Mouse (Mus musculus) heart, adult 10 weeks (tissue): Measurements from ENCODE around the gene Lrrc56. TPM values are rescaled to one million over a fixed set of nuclear protein-coding genes. Genes with fewer than 3 reads are reported as not detected.

ENCODE experiments used
- polyA plus RNA-seq: library from polyadenylated mRNA; stranded (reverse); fragments of 350-450 nt; fragmentation: Illumina TruSeq; extraction: RNeasy Lipid Tissue Mini Kit (QIAGEN cat#74804); gene quantifications from one replicate; pipeline ENCODE4 v1.2.3, GENCODE M21; 2014; ENCODE audit warnings: low read depth, low replicate concordance

Gene Lrrc56
- polyA plus RNA-seq, result 2.6 TPM

DNA sequence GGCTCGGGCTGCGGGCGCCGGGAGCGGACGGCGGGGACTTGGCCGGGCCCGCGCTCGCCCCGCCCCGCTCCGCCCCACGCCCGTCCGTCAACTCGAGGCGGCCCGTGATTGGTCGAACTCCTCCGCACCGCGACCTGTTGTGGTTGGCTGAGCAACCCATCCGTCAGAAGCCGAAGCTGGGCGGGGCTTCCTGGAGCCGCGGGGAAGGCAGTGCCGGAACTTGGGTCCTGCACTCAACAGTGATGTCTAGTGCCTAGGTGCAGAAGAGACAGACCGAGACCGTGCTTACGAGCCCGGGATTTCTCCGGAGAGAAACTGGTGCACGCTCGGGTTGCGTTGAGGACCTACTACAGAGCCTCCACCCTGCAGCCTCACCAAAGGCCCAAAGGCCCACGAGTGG is at the start of gene Lrrc56, which contains the start of gene Hras:
Gene Lrrc56 (plus strand): TSS at position 210 of the 400 bp plus-strand sequence.
Gene Hras (minus strand): TSS at position 58 of the 400 bp plus-strand sequence.

DNA sequence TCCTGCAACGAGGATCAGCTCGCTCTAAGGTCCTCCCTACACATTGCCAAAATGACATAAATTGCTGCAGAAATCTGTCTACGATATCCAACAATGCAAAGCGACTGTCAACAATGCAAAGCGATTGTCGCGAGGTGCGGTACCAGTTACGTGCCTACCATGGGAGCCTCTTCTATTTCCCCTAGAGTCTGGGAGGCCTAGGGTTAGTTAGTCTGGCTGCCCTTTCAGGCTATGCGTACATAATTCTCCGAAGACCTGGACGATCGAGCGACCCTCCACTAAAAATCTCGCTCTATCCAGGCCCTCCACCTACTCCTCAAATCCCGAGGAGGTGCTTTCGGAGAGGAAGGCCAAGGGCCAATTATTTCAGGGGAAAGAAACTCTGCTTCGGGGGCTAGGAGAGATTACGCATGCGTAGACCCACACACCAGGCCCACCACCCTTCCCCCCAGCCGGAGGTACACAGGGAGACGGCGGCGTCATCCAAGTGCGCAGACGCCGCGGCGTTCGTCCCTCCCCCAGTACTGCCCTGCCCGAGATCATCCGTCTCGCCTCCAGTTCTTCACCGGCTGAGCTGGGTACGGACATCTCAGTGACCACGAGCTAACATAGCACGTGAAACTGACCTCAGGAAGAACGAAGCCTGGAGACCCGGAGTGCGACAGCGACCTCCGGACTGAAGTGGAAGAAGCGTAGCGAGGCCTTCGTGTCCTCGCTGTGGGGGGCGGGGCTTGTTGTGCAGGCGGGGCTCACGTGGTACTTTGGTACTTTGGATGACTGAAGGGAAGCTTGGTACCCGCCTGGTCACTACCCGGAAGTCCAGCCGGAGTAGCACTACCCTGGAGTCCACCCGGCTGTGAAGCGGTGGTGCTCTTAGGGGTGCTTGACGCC is 21.6 kb upstream of the Lrrc56 start, which contains the start of gene Rnh1:
Gene Rnh1 (minus strand): TSS at position 742 of the 891 bp plus-strand sequence.

DNA sequence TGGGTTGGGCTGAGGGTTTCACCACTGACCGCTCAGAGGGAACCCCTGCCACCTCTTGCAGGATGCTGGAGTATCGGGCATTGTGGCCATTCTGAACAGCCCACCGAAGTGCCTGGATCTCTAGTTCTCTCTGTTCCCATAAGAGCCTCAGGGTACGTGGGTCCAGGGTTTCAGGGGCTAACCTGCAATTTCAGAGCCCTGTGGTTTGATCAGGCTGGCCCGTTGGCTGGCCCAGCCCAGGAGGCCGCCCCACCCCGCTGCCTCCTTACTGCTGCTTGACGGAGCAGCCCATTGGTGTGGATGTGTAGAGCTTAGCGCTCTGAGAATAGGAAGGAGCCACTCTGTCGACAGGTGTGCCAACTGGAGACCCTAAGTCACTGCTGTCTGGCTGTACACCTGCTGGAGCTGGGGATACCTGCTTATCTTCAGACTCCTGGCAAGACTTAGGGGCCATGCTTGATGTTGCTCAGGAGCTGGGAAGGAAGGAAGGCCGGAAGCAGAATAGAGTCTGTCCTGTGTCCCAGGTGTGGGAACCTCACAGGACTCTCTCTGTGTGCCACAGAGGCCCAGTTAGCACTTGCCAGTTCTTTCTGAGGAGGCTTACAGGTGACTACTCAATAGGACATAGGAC is 19.8 kb downstream of the Lrrc56 start, which contains the start of gene Lmntd2:
Gene Lmntd2 (minus strand): TSS at position 476 of the 631 bp plus-strand sequence.

DNA sequence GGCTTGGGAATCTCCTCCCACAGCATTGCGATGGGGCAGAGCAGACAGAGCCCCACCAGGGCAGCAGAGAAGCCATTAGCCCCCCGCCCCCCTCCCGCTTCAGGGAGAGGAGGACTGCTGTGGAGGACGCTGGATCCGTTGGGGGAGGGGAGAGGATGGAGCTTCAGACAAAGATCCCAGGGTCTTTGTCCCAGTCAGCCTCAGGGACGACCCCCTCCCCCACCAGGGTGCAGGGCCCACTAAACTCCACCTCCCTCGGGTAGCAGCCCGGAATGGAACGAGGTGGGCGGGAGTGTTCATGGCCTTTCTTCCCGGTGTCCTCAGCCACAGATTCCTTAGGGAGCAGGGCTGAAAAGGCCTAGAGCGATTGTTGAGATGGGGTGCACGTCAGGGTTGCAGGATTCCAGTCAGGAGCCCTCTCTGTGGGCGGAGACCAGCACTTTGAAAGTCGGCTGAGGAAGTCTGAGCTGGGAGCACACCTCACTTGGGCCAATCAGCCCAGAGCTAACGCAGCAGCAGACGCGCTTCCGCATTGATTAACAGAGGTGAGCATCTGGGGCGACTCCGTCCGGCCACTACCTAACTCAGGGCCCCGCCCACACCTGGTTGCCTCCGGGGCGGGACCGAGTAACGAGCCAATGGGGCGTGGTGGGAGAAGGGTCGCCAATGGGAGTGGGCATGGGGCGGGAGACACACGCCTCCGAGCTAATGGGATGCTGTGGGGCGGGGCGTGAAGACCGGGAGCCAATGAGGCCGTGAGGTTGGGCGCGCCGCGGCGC is 21.3 kb downstream of the Lrrc56 start, which contains the start of gene Rassf7:
Gene Rassf7 (plus strand): TSS at position 760 of the 779 bp plus-strand sequence.

DNA sequence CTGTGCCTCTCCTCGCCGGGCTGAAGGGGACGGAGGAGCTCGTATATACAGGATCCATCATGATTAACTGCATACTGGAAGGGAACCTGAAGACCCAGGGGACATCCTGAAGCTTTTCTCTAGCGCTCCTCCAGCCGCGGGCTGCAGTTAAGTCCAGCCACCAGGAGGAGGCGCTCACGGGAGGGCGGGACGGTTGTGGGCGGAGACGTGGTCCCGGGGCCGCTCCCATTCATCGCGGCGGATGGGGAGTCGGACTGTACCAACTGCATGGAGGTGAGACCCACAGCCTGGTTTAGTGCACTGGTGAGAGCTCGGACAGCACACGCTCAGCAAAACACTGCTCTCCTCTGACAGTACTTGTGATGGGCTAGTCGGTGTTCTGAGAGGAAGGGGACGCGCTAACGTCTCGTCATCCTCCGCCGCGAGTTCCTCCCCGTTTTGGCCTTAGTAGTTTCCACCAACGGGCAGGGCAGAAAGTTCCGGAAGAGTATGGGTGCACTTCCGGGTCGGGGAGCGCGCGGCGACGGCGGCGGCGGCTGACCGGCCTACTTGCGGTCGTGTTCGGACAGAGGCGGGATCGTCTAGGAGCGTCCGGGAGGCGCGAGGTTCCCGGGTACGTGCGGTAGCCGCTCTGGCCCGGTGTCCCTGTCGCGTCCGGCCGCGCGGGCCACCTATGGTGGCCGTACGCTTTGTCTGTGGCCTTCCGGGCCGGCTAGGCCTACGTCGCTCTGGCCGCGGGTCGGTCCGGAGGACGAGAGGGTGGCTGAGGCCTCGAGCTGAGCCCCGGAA is 34.5 kb downstream of the Lrrc56 start, which contains the start of gene Phrf1:
Gene Phrf1 (plus strand): TSS at position 506 of the 789 bp plus-strand sequence.

Other genes starting within 250 kb of the Lrrc56 start
- 0.92 TPM for gene Ifitm5, start 243.9 kb upstream of the Lrrc56 start, polyA plus RNA-seq
- not detected for gene Gm45717, start 238.2 kb upstream of the Lrrc56 start, polyA plus RNA-seq
- 168 TPM for gene Ifitm2, start 238.2 kb upstream of the Lrrc56 start, polyA plus RNA-seq
- gene Ifitm1, start 226.9 kb upstream of the Lrrc56 start, polyA plus RNA-seq, result 10.8 TPM
- gene Ifitm3, start 183.4 kb upstream of the Lrrc56 start, polyA plus RNA-seq, result 220 TPM
- 0.84 TPM for gene Ifitm6, start 176.2 kb upstream of the Lrrc56 start, polyA plus RNA-seq
- gene Gm17387, start 165.0 kb upstream of the Lrrc56 start, polyA plus RNA-seq, result not detected
- gene B4galnt4, start 133.1 kb upstream of the Lrrc56 start, polyA plus RNA-seq, result not detected
- gene Pkp3, start 115.9 kb upstream of the Lrrc56 start, polyA plus RNA-seq, result not detected
- gene Sigirr, start 93.6 kb upstream of the Lrrc56 start, polyA plus RNA-seq, result 8.4 TPM
- not detected for gene Ano9, start 76.4 kb upstream of the Lrrc56 start, polyA plus RNA-seq
- 29.2 TPM for gene Ptdss2, start 71.8 kb upstream of the Lrrc56 start, polyA plus RNA-seq
- gene Rnh1, start 21.3 kb upstream of the Lrrc56 start, polyA plus RNA-seq, result 69.3 TPM
- 59.1 TPM for gene Hras, start 152 bp upstream of the Lrrc56 start, polyA plus RNA-seq
- not detected for gene Lmntd2, start 19.9 kb downstream of the Lrrc56 start, polyA plus RNA-seq
- gene Rassf7, start 21.7 kb downstream of the Lrrc56 start, polyA plus RNA-seq, result 0.39 TPM
- 22.9 TPM for gene Phrf1, start 34.6 kb downstream of the Lrrc56 start, polyA plus RNA-seq
- gene Irf7, start 72.3 kb downstream of the Lrrc56 start, polyA plus RNA-seq, result 10.7 TPM
- gene Cdhr5, start 82.6 kb downstream of the Lrrc56 start, polyA plus RNA-seq, result not detected
- gene Sct, start 85.0 kb downstream of the Lrrc56 start, polyA plus RNA-seq, result not detected
- not detected for gene Drd4, start 97.8 kb downstream of the Lrrc56 start, polyA plus RNA-seq
- gene Deaf1, start 133.5 kb downstream of the Lrrc56 start, polyA plus RNA-seq, result 17.7 TPM
- 27.8 TPM for gene Tmem80, start 133.6 kb downstream of the Lrrc56 start, polyA plus RNA-seq
- gene Eps8l2, start 144.7 kb downstream of the Lrrc56 start, polyA plus RNA-seq, result 4.6 TPM
- 127 TPM for gene Taldo1, start 198.0 kb downstream of the Lrrc56 start, polyA plus RNA-seq
- 15.8 TPM for gene Gatd1, start 220.0 kb downstream of the Lrrc56 start, polyA plus RNA-seq
- 2.8 TPM for gene Cend1, start 235.3 kb downstream of the Lrrc56 start, polyA plus RNA-seq
- gene Slc25a22, start 243.7 kb downstream of the Lrrc56 start, polyA plus RNA-seq, result 48.3 TPM
- 1.4 TPM for gene Pidd1, start 249.9 kb downstream of the Lrrc56 start, polyA plus RNA-seq